Mouse (Mus musculus) retina, embryonic 14.5 days (tissue): ENCODE measurements around the gene Fkbp5.
"Not testable (repeated sequence)": the region's sequence is repeated elsewhere in the genome, so short reads cannot be mapped to it uniquely, and the experiment has no call there.

ENCODE experiments used
- DNase-seq: peaks from one replicate; pipeline ENCODE4 v3.0.0-alpha.2; 2015; ENCODE audit warnings: low spot score

Fkbp5 gene

DNA sequence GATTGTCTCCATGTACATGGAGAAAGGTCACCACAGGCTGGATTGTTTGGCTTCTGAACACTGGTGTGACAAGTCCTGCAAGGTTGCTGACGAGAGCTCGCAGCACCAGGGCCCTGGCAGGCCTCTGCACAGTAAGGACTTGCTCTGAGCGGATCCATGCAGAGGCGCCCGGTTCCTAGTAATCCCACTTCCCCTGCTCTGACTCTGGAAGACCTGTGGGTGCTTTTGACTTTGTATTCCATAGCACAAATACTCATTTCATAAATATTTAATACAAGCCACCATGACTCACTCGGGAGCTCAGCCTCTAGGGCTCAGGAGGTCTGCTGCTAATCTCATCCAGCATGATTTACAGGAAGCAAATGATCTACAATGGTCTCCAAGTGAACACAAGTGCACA is 97.7 kb downstream of the Fkbp5 start:
- DNase-seq = no peak

GRCm38 (mm10) chr17:28418954-28419353 is 98.4 kb downstream of the Fkbp5 start:
- peak; percentile 26 for DNase-seq

DNA sequence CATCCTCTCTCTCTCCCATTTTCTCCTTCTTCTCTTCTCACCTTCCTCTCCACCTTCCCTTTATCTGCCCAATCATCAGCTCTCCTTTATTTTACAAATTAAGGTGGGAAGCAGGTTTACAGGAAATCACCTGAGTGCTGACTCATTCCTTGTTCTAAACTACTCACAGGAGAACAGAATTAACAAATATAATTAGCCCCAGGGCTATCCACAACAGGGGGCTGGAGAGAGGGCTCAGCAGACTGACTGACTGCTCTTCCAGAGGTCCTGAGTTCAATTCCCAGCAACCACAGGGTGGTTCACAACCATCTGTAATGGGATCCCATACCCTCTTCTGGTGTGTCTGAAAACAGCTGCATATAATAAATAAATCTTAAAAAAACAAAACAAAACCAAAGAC is 98.8 kb downstream of the Fkbp5 start:
- DNase-seq = not testable (repeated sequence)

GRCm38 (mm10) chr17:28417771-28418170 is 99.6 kb downstream of the Fkbp5 start:
- no peak for DNase-seq

GRCm38 (mm10) chr17:28415271-28415670 is 102.1 kb downstream of the Fkbp5 start:
- DNase-seq = no peak

DNA sequence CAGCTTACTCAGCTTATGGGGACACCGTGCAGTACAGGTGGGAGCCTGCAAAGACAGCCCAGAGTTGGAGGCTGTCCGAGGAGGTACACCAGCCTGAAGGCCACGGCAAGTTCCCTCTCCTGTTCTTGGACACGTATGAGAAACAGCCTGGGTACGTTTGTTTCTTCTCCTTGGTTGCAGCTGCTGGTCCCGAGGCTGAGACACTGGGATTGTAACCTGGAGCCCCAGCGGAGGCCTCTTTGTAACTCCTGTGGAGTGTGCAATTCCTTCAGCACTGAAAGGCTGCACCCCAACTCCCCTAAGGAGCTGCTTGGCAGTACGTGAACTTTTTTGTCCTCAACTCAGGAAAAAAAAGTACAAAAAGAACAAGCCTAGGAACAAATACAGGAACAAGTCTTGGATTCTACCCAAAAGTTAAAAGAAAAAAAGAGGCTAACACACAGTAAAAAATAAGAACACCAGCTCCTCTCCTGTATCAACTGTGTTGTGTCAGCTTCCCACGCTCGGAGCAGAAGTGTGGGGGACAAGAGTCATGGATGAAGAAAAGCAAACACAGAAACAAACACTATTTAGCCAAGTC is 105.9 kb downstream of the Fkbp5 start:
- DNase-seq = no peak

- DNase-seq = no peak
Observed at GRCm38 (mm10) chr17:28410731-28411130, 106.6 kb downstream of the Fkbp5 start.

GRCm38 (mm10) chr17:28408251-28408918 is 108.9 kb downstream of the Fkbp5 start:
- DNase-seq = no peak

GRCm38 (mm10) chr17:28407418-28408250 is 109.7 kb downstream of the Fkbp5 start:
- DNase-seq = peak; percentile 86

DNA sequence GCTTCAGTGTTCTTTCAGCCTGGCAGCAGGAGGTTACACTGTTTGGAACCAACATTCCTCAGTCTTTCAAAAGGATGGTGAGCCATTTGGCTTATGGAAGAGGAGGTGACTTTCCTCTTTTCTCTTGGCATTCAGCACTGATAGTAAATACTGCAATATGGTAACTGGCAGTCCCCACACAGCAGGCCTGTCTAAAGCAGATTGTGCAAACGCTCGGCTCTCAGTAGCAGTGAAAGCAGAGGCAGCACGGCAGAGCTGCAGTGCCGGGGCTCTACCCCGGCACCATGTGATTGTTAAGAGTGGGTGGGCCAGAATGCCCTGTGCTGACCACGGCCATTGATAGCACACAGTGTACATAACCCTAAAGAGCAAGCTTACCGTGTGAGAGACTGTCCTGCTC is 110.9 kb downstream of the Fkbp5 start:
- no peak for DNase-seq

DNA sequence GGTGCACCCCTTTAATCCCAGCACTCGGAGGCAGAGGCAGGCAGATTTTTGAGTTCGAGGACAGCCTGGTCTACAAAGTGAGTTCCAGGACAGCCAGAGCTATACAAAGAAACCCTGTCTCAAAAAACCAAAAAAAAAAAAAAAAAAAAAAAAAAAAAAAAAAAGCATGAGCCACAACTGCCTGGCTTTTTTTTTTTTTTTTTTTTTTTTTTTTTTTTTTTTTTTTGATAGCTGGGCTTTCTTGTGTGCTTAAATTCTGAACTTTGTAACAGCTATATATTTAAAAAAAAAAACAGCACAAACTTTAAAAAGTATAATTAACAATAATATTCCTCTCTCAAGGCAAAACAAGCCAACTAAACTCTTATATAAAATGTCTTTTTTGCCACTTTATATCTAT is 112.6 kb downstream of the Fkbp5 start:
- not testable (repeated sequence) for DNase-seq

- DNase-seq = no peak
Observed at GRCm38 (mm10) chr17:28404301-28404700, 113.0 kb downstream of the Fkbp5 start.

DNA sequence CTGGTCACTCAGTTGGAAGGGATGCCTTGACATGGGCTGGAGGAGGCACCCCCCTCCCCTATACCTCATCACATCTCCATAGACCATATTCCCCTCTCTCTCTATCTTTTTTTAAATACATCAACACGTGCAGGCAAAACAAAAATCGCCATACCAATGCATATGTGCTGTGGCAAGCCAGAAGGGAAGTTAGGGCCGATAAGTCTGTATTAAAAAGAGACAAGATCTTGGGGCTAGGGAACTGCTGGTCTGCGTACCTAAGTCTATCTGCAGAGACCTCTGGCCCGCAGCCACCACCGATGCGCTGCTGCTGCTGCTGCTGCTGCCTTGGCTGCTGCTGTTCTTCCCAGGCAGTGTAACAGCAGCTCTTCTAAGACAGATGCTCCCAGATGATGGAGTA is 122.3 kb downstream of the Fkbp5 start:
- no peak for DNase-seq

GRCm38 (mm10) chr17:28394051-28394765 is 123.1 kb downstream of the Fkbp5 start:
- no peak for DNase-seq

DNA sequence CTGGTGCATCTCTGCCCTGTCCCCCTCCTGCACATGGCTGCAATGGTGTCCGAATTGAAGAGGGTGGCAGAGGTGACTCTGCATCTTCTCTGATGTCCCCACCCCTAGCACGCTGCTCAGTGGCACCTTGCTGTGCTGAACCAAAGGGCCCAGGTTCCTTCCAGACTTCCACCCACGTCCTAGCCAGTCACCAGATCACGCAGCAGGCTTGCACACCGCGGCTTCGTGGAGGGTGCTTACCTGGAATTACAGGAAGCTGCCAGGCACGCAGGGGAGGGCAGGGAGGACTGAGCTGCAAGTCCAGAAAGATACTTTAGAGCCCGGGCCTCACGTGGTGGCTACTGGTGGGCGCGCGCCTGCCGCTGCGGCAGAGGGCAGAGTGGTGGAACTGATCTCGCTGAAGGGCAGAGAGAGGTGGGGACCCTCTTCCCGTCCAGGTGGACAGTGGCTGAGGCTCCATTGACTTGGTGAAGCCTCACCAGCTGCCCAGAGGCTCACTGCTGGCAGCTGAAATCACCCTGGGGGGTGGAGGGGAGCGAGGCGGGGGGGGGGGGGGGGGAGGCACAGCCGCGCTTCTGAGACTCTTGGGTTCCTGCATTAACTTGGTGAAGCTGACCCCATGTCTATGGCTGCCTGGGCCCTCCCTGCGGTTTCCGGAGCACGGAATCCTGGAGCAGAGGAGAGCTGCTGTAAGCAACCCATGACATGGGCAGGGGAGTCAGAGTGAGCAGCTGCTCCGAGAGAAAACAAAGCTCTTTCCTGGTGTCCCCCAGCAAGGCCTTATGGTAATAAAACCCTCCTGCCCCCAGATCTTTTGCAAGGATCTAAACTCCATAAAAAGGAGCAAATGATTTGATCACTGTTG is 125.5 kb downstream of the Fkbp5 start:
- DNase-seq = no peak

- DNase-seq = no peak
Observed at GRCm38 (mm10) chr17:28388534-28388933, 128.8 kb downstream of the Fkbp5 start.

GRCm38 (mm10) chr17:28386150-28386905 is 131.0 kb downstream of the Fkbp5 start:
- peak; percentile 89 for DNase-seq

GRCm38 (mm10) chr17:28384298-28384697 is 133.0 kb downstream of the Fkbp5 start:
- DNase-seq = peak; percentile 59

DNA sequence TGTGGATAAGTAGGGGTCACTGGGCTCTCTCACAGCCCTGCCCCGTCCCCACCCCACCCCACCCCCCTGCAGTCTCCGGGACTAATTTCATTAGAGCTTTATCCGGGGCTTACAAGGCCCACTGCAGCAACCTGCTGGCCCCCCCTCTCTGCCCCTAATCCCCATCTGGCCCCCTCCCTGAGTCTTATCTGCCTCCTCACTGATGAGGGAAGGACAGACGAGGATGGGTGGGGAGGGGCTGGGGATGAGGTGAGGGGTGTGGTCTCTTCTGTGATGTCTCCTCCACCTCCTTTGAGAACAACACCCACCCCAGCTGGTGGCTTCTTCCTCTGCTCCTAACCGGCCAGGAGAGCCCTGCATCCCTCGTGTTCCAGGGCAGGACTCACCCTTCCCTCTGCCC is 137.1 kb downstream of the Fkbp5 start:
- peak; percentile 53 for DNase-seq

- no peak for DNase-seq
Observed at GRCm38 (mm10) chr17:28375592-28376061, 141.7 kb downstream of the Fkbp5 start.

DNA sequence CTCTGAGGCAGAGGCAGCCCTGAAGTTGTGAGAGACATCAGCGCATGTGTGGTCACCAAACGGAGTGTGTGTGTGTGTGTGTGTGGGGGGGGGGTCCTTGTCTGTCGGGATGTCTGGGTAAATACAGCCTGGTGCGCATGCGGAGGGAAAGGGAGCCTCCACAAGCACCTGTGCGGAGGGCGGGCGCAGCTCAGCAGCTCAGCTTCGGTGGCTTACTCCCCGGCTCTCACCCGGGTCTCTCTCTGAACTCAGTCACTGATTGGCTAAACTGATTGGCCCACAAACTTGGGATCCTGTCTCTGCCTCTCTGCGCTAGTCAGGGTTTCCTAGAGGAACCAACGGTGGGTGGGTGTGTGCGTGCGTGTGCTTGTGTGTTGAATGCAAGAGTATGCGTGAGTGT is 142.8 kb downstream of the Fkbp5 start:
- no peak for DNase-seq
